Mouse (Mus musculus) urinary bladder, postnatal 25 days (tissue): ENCODE data around the gene Mcur1.

ENCODE experiments used
- DNase-seq: peaks from one replicate; pipeline ENCODE4 v3.0.0; 2022; ENCODE audit warnings: low spot score

Gene Mcur1

DNA sequence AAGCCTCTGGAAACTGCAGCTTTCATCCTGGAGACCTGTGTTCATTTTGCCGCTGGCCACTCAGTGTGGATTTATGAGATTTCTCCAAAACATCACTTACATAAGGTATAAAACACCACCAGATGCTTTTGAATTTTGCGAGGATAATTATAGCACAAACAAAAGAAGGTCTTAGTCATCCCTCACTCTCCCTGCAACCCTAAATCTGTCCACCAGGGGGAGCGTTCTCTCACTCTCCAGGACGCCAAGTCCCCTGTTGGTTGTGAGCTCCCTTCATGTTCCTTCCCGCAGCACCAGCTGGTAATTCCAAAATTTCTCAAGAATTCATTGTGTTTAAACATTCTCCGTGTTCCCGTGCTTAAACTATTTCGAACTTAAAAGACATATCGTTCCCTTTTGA is 5.4 kb upstream of the Mcur1 start:
- DNase-seq, result peak; percentile 74

DNA sequence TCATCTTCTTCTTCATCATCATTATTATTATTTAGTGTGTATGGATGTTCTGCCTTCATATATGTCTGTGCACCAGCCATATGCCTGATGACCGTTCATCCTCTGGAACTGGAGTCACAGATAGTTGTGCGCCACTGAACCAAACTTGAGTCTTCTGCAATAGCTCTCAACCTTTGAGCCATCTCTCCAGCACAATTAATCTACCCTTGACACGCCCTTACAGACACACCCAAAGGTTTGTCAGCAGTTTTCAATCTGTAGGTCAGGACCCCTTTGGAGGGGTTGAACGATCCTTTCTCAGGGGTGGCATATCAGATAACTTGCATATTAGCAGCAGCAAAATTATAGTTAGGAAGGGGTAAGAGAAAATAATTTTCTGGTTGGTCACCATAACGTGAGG is 4.7 kb upstream of the Mcur1 start:
- DNase-seq, result no peak

DNA sequence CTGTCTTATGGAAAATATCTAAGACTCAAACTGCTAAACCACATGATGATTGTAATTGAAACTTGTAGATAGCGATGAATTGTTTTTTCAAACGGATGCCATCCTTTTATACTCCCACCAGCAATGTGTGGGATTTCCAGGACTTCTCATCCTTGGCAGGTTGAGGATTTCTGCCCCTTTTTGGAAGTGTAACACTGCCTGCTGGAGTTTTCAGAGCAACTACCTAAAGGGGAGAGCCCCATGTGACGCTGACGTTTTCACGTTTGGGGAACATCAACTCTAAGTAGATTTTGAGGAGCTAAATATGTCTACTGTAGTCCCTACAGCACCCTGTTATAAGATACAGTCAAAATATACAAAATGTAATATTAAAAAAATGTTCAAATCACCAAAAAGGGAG is 2.7 kb upstream of the Mcur1 start:
- no peak for DNase-seq

DNA sequence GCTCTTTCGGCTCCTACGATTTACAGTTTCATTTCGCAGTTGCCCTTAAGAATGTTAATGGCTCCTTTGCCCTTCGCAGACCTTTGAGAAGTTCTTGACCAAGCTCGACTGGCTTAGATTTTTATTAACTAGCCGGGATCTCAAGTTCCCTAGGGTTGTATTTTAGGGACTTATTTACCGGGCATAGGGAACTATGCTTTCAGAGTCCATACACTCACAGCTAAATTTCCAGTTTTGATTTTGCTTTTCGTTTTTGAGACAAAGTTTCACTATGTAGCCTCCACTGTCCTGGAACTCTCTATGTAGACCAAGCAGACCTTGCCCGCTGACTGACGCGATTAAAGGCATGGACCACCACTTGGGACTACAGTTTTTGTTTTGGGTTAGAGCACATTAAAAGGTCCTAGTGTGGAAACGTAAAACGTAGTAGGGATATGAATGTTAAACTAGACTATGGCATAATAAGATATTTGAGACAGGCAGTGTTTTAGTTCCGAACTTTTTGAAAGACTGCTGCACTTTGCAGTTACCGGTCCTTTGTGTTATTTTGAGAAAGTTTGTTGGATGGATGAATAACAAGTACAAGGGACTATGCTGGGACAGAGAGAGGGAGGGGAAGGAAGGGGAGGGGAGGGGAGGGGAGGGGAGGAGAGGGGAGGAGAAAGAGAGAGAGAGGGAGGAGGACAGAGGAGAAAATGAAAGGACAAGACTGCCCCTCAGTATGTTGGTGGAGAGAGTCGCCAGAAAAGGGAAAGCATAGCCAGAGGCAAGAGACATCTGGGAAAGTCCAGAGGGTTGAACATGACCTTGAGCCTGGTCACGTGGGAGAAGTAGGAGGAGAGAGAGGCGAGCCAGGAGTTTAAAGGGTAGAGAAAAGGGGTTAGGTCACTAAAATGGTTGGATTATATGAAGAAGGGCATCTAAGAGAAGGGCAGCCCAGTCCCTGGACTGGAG is 744 bp upstream of the Mcur1 start:
- no peak for DNase-seq

DNA sequence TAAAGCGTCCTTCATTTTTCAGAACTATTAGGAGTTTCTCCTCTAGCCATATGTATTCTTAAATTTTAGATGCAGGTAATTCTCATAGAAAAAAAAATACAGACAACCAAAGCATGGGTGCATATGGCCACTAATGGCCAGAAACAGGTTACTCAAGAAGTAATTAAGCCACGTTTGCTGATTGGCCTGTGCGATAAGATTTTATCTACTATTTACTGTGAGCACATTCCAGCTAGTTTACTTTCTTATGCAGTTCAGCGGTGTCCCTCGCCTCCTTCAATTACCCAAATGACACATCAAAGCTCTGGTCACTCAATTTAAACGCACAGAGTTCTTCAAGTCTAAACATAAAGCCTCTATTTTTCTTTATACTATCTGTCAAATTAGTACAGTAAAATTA is 1.0 kb downstream of the Mcur1 start:
- no peak for DNase-seq

DNA sequence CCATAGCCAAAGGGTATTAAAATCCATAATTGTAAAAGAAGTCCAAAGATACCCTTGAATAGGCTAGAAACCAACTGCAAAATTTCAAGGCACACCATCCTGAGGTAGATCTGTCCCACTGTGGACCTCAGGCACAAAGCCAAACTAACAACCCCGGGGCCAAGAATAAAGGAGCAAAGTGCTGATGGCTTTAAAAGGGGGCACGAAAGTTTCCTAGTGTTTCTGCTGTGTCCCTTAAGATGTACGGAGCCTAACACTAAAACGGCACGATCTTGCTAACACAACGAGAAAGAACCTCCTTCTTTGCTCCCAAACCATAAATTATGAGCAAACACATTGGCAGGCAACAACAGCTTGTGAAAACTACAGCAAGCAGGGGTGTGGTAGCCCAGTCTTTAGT is 1.6 kb downstream of the Mcur1 start:
- DNase-seq, result no peak

DNA sequence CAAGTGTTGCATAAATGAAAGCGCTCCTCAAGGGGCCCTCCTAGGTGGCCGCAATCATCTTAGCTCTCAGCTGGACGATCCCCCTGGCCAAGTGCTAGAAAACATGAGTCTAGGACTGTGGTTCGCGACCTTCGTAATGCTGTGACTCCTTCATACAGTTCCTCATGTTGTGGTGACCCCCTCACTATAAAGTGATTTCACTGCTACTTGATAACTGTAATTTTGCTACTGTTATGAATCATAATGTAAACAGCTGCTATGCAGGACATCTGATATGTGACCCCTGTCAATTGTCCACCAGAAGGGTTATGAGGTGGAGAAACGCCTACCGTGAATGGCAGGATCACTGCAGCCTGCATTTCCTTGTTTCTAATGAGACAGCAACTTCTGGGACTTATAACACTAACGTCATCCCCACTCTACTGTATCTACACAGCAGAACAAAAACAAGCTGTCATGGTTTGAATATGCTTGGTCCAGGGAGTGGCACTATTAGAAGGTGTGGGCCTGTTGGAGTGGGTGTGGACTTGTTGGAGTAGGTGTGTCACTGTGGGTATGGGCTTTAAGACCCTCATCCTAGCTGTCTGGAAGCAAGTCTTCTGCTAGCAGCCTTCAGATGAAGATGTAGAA is 3.0 kb downstream of the Mcur1 start:
- DNase-seq, result no peak

DNA sequence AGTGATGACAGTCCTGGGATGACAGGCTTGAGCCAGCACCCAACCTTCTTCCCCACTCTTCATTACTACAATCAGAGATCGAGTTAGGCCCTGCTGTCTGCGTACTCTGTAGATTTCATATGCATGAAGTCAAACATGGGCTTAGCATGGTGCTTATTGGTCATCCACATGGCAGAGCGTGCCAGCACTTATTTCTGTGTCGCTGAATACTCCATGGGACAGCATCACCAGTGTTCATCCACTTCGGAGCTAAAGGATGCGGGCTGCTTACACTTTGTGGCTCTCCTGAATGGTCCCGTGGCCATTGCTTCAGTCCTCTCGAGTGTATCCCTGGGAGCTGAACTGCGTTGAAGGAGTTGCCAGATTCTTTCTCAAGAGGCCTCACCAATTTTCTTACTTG is 4.7 kb downstream of the Mcur1 start:
- DNase-seq, result no peak

DNA sequence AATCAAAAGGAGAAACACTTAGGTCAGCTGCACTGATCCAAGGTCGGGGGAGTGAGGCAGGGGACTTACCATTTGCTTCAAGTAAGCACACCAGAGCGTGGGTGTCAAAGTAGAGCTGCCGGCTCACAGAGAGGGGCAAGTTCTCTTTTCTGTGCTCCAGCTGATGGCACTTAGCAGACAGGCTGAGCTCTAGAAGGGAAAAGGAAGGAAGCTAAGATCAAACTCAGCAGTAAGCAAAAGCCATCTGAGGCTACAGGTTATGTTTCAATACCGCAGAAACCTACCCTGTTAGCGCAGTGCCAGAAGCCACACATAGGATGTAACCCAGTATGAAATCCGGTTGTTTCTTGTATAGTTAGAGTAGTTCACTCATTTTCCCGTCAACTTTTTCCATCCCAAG is 5.2 kb downstream of the Mcur1 start:
- no peak for DNase-seq

DNA sequence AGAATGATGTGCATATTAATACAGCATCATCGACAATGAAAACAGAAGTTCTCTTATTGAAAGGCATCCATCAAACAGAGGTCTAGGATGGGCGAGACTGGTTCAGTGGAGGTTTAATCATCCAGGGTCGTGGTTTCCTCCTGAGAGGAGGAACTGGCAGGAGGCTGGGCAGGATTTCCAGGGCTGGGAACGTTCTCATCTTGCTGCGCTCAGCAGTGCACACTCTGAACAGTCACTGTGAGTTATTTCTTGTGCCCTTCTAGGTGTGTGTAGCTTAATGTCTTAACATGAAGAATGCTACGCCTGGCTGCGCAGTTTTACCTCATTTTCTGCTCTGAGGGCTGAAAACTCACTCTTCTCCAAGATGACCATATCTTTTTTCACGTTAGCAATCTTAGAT is 9.3 kb downstream of the Mcur1 start:
- no peak for DNase-seq

DNA sequence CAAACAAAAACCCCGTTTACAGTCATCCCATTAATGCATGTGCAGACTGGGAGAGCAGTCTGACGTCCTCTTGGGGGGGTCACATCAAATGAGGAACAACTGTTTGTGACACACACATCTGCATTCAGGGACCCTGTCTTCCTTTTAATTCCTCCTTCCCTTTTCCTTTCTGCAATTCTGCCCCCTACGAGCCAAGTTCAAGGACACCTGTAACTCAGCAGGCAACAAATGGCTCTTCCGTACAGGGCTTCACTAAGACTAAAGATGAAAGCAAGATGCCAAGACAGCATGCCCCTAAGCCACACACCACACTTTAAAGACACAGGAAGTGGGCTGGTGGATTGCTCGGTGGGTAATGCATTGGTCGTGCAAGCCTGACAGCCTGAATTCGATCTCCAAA is 10.1 kb downstream of the Mcur1 start:
- no peak for DNase-seq

DNA sequence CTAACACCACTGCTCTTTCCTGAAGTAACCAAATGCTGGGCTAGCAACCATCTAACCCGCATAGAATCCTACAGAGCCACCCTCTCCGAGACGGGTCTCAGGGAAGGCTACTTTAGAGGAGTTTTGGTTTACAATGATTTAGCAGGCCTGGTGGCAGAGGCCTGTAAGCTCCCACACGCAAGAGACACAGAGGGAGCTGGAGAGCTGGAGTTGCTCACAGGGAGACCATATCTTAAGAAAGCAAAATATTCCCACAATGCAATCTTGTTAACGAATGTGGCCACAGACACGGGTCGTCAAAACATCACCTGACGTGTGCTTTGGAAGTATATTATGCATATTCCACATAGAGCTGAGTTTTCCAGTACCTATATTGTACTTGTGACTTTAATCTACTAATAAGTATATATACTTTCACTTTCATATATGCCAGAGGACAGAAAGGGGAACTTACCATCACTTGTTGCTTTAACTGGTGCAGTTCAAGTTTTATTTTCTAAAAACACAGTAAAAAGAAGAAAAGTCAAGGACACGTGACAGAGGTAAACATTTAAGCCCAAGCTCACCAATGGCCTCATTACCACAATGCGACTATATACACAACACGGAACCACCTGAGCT is 10.8 kb downstream of the Mcur1 start:
- DNase-seq, result no peak

DNA sequence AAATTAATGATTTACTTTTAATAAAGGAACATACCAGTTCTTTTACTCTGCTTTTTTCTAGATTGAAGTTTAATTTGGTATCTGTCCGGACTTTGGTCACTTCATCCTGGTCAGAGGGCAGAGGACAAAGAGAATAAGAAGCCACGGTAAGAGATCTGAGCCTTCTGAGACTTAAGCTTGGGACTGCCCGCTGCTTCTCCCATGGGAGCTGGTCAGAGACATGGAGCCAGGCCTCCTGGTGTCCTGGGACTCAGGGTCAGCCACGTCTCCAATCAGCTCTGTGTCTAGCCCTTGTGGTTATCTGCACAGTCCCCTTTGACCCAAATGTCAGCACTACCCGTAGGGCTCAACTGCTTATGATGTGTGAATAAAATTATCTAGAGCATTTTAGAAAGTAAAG is 11.4 kb downstream of the Mcur1 start:
- DNase-seq, result no peak

DNA sequence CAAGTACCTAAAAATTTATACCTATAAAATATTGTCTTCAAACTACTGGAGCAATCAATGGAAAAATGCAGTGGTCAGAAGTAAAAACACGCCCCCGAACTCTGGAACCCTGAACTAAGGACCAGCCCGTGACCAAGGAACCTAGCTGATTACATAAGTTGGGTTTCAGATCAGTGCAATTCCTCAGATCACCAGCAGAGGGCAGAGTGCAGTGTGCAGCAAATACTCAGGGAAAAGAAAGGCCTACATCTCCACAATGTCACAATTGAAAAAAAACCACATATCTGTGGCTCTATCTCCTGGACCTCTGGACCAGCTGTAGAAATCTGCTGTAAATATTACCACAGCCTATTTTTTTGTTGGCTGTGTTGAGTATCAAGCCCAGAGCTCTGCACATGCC is 13.1 kb downstream of the Mcur1 start:
- peak; percentile 72 for DNase-seq

DNA sequence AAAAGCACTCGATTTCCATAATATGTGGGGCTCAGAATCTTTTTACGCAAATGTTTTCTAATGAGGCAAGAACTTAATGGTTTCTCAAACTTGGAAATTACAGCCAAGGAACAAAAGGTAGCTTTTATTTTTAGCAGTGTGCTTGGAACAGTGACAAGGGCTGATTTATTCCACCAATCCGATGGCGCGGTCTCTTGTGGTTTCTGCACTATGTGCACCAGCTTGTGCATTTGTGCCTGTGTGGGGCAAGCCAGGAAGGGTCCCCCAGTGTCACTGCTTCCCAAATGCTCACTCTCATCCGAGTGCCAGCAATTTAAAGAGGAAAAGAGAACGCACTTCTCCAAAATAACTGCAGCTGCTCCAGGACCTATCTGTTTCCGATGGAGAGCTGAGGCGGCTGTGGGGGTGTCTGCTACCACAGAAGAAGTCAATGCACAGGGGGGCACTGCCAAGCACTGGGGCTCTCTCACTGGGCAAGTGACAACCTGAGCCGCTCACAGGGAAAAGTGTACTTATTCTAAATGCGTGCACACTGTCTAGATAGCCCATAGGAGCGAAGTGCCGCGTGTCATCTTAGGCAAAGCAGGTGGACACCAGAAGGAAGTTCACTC is 19.7 kb downstream of the Mcur1 start:
- no peak for DNase-seq

DNA sequence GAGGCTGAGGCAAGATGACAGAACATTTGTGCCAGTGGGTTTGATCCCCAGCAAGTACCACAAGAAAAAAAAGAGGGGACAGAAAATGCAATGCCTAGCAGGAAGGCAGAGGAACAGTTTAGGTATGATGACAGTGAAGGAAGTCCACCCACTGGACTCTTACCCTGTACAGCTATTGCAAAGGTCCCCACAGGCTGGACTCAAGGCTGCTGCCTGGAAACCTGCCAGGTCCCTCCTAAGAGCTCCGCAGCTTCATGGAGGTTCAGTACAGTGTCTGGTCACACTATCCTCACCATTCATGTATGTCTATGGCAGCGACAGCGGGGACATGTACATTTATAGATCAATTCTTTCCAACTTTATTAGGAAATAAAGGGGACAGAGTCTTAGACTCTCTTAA is 20.6 kb downstream of the Mcur1 start:
- no peak for DNase-seq

DNA sequence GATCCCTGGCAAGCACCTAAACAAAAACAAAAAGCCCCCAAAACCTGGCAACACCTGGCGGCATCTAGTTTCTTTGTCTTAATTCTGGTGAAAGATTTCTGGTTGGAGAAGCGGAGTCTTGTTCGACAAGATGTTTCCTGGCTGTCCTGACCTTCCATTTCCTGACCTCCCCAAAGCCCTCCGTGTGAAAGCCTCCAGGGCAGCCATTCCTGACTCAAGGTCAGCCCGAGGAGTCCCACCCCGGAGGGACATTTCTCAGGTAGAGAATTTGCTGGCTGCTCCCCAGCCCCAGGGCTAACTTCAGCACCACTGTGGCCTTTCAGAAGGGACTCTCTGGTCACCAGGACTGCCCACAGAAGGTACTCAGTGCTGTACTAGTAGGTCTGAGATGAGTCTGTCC is 22.1 kb downstream of the Mcur1 start:
- DNase-seq, result no peak

DNA sequence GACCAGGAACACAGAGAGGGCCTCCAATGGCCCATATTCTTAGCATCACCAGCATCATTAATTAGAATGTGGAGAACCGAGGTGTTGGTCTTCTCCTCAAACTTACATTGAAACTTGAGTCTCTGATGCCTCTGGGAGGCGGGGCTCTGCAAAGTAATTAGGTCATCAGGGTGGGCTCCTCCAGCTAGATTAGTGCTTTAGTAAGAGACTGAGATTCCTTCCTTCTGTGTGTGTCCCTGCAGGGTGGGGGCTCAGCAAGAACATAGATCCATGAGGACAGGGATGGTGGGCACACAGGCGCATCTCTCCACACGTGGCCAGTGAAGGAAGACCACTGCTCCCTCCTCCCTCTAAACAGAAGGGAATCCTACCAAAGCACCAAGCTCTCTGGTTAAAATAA is 26.0 kb downstream of the Mcur1 start:
- no peak for DNase-seq

DNA sequence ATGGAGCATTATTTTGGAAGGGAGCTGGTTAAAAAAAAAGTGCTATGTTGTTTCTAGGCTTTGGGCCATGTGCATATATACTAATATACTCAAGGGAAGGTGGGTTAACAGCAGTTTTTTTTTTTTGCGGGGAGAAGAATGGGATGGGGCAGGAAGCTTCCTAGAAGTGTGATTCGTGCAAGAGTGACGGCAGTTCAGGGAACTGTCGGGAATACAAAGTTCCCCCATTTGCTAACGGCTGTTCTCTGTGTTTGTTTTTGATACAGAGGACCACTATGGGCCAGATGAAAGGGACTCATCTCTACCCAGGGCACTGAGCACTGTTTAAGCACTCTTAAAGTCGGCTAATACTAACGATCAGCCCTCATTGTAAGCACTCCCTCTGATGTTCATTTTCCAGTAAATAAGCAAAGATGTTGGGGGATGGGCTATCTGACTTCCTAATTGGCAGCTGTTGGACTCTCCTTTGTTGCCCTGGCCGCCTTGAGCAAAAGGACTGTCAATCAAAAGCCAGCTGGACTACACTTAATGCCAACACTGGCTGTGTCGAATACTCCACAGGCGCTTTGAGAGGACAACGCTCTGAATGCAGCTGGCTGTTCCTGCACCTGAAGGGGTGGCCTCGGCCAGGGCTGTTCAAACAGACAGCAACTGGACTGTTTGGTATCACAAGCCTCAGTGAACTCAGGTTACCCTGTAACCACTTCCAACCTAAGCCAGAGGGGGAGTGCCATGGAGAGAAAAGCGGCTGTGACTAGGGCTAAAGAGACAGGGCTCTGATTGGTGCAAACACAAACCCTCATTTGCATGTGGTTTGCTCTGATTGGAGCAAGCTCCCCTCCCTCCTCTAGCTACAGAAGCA is 28.9 kb downstream of the Mcur1 start:
- DNase-seq, result no peak

DNA sequence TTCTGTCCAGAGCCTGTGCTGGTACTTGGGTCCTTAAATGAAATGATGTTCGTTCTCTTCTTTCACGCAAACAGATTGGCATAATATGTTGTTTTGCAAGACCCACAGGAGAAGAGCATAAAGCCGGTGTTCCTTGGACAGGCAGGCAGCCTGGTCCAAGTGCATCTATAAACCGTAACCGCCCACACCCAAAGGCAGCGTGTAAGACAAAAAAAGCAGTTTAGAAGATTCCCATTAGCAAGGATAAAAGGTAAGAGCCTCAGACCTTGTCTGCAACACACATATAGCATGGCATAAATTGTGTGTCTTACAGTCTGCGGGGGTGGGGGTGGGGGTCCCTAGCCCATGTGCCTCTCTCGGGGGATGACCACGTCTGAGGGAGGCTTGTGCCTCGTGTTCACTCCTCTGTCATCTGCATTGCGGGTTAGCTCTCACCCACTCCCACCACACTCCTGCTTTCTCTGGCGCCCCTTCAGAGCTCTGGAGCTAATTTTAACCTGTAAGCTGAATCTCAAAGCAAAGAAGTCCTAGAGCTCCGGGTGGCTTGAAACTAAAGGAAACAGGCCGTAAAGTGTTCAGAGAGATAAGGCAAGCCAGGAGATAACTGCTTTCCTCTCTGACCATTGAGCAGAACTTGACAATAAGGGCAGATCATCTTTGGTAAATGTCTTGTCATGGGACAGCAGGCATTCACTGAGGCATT is 29.7 kb downstream of the Mcur1 start:
- DNase-seq, result no peak

DNA sequence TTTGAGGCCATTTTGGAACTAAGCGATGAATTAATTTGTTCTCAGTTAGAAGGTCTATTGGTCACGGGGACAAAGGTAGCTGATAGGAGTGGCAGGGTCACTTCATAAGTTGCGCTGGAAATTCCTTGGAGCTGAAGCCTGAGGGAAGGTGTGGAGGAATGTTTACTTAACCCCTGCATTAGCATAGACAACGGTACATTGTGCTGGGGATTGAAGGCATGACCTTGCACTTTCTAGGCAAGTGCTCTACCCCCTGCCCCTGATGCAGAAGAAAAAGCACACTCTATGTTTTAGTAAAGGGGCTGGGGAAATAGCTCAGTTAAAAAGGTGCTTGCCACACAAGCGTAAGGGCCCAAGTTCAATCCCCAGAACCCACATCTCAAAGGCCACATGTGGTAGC is 33.7 kb downstream of the Mcur1 start:
- no peak for DNase-seq
